Mouse (Mus musculus) leukemia stem cell, adult 10-12 weeks (primary cell): ENCODE data around the gene Gtf2e1. TPM values are rescaled to one million over a fixed set of nuclear protein-coding genes. Genes with fewer than 3 reads are reported as not detected.

Experiments used
- polyA plus RNA-seq: library from polyadenylated mRNA; stranded (reverse); fragments of >175 nt; gene quantifications from 2 replicates; pipeline ENCODE4 v1.2.3, GENCODE M21; 2012; ENCODE audit warnings: low replicate concordance

Gene Gtf2e1
- 1.2 and 2.0 TPM in 2 replicates for polyA plus RNA-seq

GRCm38 (mm10) chr16:37539611-37540580, at the start of gene Gtf2e1, which contains the start of gene Rabl3:
TSS of gene Gtf2e1 (minus strand) at chr16:37539789.
TSS of gene Rabl3 (plus strand) at chr16:37539885.

GRCm38 (mm10) chr16:37579994-37580393, 40.4 kb upstream of the Gtf2e1 start, which contains the start of gene Hgd:
TSS of gene Hgd (plus strand) at chr16:37580153.

Other genes starting within 250 kb of the Gtf2e1 start
- gene Stxbp5l, start 154.8 kb downstream of the Gtf2e1 start, polyA plus RNA-seq = not detected in 2 replicates
- 0.43 TPM in 1 of 2 replicates, not detected in the other for gene Rabl3, start 96 bp upstream of the Gtf2e1 start, polyA plus RNA-seq
- gene Hgd, start 40.4 kb upstream of the Gtf2e1 start, polyA plus RNA-seq = not detected in 2 replicates
- gene Ndufb4, start 114.7 kb upstream of the Gtf2e1 start, polyA plus RNA-seq = 75.9 and 86.6 TPM in 2 replicates
- 0.10 and 0.64 TPM in 2 replicates for gene Fstl1, start 237.1 kb upstream of the Gtf2e1 start, polyA plus RNA-seq